Mouse (Mus musculus): ENCODE results near the gene Gstm4. TPM values are rescaled to one million over a fixed set of nuclear protein-coding genes. Genes with fewer than 3 reads are reported as not detected.
"Not testable (repeated sequence)": the region's sequence is repeated elsewhere in the genome, so short reads cannot be mapped to it uniquely, and the experiment has no call there.

The Gstm4 gene
- polyA plus RNA-seq, 1 experiment from 2014 or later, result 20.6 TPM

DNA sequence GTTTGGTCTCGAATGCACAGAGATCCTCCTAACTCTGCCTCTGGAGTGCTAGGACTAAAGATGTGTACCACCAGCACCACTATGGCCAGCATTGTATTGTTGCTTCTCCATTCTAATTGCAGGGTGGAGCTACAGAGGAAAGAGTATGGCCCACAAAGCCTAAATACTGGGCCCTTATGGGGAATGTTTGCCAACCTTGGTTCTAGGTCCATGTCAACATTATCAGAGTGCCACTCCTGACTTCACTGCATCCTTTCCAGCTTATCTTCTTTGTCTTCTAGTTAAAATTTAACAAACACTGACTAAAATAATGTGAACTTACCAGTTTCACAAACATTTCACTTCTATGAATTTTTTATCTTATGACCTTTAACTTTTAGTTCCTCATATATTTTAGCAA, 18.1 kb downstream of the Gstm4 start:
- H3K27ac ChIP-seq (ENCODE audit: low read depth), result no peak overlapping the region
- no peak overlapping the region for H3K4me2 ChIP-seq (ENCODE audit: low read length)
- no peak overlapping the region for H3K9ac ChIP-seq (ENCODE audit: low read length)
- no peaks in the 10 kb centered on the region for H3K36me3 ChIP-seq (ENCODE audit: control insufficient read depth, insufficient read depth, low read length)
- WGBS, result 67% methylated on average over 1 of the region's 1 CpGs
- no peaks in the 10 kb centered on the region for H3K27me3 ChIP-seq (replicated peaks; ENCODE audit: control insufficient read depth, insufficient read depth, low read length)
- DNase-seq (ENCODE audit: low spot score) (no peak), ATAC-seq (replicated peaks; ENCODE audit: low FRiP score, low TSS enrichment, low read depth) (no peak)
- no peaks in the 10 kb centered on the region for H3K4me1 ChIP-seq (replicated peaks; ENCODE audit: control insufficient read depth, insufficient read depth, low read length)
- H3K9me3 ChIP-seq (ENCODE audit: control insufficient read depth, low read length), result no peaks in the 10 kb centered on the region
- no peak overlapping the region for H3K4me3 ChIP-seq (ENCODE audit: low read depth, low read length)

DNA sequence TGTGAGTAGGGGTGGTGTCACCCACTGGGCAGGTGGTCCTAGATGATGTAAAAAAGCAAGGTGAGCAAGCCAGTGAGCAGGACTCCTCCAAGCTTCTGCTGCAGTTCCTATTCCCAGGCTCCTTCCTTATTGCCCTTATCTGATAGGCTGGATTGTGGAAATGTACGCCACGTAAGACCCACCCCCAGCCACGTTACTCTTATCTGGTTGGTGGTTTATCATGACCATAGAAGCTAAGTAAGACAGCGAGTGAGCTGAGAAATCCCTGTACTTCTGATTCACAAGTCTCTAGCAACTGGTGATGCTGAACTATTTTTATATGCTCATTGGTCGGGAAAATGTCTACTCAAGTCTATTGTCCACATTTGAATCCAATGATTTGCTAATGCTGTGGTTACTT, 18.6 kb downstream of the Gstm4 start:
- no peaks in the 10 kb centered on the region for H3K9me3 ChIP-seq (ENCODE audit: control insufficient read depth, low read length)
- no peak overlapping the region for H3K27ac ChIP-seq (ENCODE audit: low read depth)
- no peak overlapping the region for H3K4me3 ChIP-seq (ENCODE audit: low read depth, low read length)
- no peak overlapping the region for H3K9ac ChIP-seq (ENCODE audit: low read length)
- H3K27me3 ChIP-seq (replicated peaks; ENCODE audit: control insufficient read depth, insufficient read depth, low read length), result no peaks in the 10 kb centered on the region
- H3K36me3 ChIP-seq (ENCODE audit: control insufficient read depth, insufficient read depth, low read length), result no peaks in the 10 kb centered on the region
- no peak overlapping the region for H3K4me2 ChIP-seq (ENCODE audit: low read length)
- ATAC-seq (replicated peaks; ENCODE audit: low FRiP score, low TSS enrichment, low read depth) (peak; percentile 53; the same call in 1 of the 2 replicates), DNase-seq (ENCODE audit: low spot score) (no peak)
- 68% methylated on average over 5 of the region's 5 CpGs for WGBS
- no peaks in the 10 kb centered on the region for H3K4me1 ChIP-seq (replicated peaks; ENCODE audit: control insufficient read depth, insufficient read depth, low read length)

DNA sequence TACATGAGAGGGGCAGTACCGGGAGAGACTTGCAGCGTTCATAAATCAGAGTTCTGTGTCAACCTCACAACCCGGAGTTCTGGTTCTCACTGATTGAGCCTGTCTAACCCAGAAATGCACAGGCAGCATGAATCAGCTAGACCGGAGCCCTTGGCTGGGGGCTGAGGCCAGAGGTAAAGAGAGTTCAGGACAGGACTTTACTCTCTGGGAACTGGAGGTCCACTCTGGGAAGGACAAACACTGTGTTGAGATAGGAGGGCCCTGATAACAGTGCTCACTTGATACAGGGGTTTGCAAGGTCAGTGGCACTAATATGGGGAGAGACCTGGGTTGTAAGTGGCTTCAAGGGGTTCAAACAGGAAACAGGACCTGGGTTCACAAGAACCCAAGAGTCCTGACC, 19.4 kb downstream of the Gstm4 start:
- H3K9ac ChIP-seq (ENCODE audit: low read length), result no peak overlapping the region
- no peak overlapping the region for H3K27ac ChIP-seq (ENCODE audit: low read depth)
- H3K4me1 ChIP-seq (replicated peaks; ENCODE audit: control insufficient read depth, insufficient read depth, low read length), result no peaks in the 10 kb centered on the region
- ATAC-seq (replicated peaks; ENCODE audit: low FRiP score, low TSS enrichment, low read depth), result no peak
- no peaks in the 10 kb centered on the region for H3K36me3 ChIP-seq (ENCODE audit: control insufficient read depth, insufficient read depth, low read length)
- no peaks in the 10 kb centered on the region for H3K27me3 ChIP-seq (replicated peaks; ENCODE audit: control insufficient read depth, insufficient read depth, low read length)
- no peak overlapping the region for H3K4me2 ChIP-seq (ENCODE audit: low read length)
- no peaks in the 10 kb centered on the region for H3K9me3 ChIP-seq (ENCODE audit: control insufficient read depth, low read length)
- DNase-seq (ENCODE audit: low spot score), result no peak
- WGBS, result 48% methylated on average over 4 of the region's 4 CpGs
- H3K4me3 ChIP-seq (ENCODE audit: low read depth, low read length), result no peak overlapping the region

DNA sequence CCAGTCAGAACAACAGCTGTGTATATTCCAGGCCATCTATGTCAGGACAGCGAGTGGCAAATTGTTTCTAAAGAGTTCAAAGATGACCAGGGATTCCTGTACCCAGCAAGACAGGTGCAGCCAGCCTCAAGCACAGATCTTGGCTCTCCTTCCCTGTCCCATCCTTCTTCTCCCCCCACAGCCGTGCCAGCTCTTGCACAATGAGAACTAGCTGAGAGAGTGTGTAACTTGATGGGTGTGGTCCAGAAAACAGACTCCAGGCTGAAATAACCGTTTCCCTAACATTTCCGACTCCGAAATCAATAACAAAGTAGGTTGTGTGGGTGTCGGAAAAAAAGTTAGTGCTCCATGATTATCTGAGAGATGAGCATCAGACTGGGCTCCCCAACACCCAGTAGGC, 22.0 kb downstream of the Gstm4 start:
- WGBS, result 64% methylated on average over 6 of the region's 6 CpGs
- H3K27ac ChIP-seq (ENCODE audit: low read depth), result no peak overlapping the region
- H3K9ac ChIP-seq (ENCODE audit: low read length), result no peak overlapping the region
- H3K9me3 ChIP-seq (ENCODE audit: control insufficient read depth, low read length), result no peaks in the 10 kb centered on the region
- H3K36me3 ChIP-seq (ENCODE audit: control insufficient read depth, insufficient read depth, low read length), result no peaks in the 10 kb centered on the region
- no peak overlapping the region for H3K4me2 ChIP-seq (ENCODE audit: low read length)
- H3K4me3 ChIP-seq (ENCODE audit: low read depth, low read length), result no peak overlapping the region
- ATAC-seq (replicated peaks; ENCODE audit: low FRiP score, low TSS enrichment, low read depth) (no peak), DNase-seq (ENCODE audit: low spot score) (no peak)
- peaks cover 6% of the 10 kb centered on the region for H3K4me1 ChIP-seq (replicated peaks; ENCODE audit: control insufficient read depth, insufficient read depth, low read length)
- H3K27me3 ChIP-seq (replicated peaks; ENCODE audit: control insufficient read depth, insufficient read depth, low read length), result no peaks in the 10 kb centered on the region

DNA sequence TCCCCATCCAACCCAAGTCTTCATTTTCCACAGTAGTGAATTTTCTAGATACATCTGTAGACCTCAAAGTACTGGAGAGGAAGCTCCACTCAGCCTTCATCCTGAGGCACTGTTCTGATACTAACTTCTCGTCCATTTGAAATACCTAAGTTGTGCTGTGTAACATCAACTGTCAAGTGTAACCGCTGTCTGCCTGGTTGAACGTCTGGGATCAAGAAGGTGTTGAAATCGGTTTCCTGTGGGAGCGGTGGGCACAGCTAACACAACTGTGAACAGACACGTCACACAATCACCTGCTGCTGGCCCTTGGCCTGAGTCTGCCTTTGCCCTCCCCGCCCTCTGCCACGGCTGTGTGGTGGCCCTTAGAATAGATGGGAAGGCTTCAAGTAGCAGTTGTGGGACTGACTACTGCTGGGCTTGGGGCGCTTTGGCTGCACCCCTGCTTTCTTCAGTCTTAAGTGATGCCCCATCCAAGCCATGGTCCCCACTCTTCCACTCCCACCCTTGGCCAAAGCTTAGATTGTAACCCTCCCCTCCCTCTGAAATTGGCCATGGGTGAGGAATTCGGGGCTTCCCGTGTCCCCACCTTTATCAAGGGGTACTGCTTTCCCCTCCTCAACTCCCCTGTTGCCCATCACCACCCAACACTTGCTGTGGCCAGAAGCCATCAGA, 24.2 kb downstream of the Gstm4 start:
- DNase-seq (ENCODE audit: low spot score); H3K4me3 ChIP-seq (ENCODE audit: low read depth, low read length); H3K4me2 ChIP-seq (ENCODE audit: low read length); ATAC-seq (replicated peaks; ENCODE audit: low FRiP score, low TSS enrichment, low read depth); H3K27ac ChIP-seq (ENCODE audit: low read depth); H3K27me3 ChIP-seq (replicated peaks; ENCODE audit: control insufficient read depth, insufficient read depth, low read length); H3K9me3 ChIP-seq (ENCODE audit: control insufficient read depth, low read length); H3K9ac ChIP-seq (ENCODE audit: low read length); H3K36me3 ChIP-seq (ENCODE audit: control insufficient read depth, insufficient read depth, low read length): not testable (repeated sequence)
- 62% methylated on average over 11 of the region's 11 CpGs for WGBS
- peaks cover 12% of the 10 kb centered on the region for H3K4me1 ChIP-seq (replicated peaks; ENCODE audit: control insufficient read depth, insufficient read depth, low read length)

DNA sequence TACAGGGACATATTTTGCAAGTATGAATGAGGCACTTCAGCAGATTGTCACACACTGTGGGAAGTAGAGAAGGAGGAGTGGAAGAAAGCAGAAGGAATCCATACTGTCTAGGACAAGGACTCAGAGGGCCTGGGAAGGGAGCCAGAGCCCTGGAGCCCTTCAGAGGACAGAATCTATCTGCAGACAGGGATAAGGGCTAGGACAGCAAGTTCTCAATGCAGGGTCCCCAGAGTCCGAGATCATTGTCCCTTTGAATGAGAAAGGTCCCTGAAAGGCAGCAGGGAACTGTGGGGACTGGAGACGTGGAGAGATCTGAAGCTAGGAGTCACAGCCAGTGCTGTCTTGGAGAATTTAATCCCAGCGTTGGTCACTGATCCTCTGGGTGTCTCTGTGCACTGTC, 25.5 kb downstream of the Gstm4 start:
- not testable (repeated sequence) for H3K27ac ChIP-seq (ENCODE audit: low read depth); H3K9ac ChIP-seq (ENCODE audit: low read length); H3K9me3 ChIP-seq (ENCODE audit: control insufficient read depth, low read length); ATAC-seq (replicated peaks; ENCODE audit: low FRiP score, low TSS enrichment, low read depth); H3K36me3 ChIP-seq (ENCODE audit: control insufficient read depth, insufficient read depth, low read length); H3K4me3 ChIP-seq (ENCODE audit: low read depth, low read length); DNase-seq (ENCODE audit: low spot score); H3K27me3 ChIP-seq (replicated peaks; ENCODE audit: control insufficient read depth, insufficient read depth, low read length); H3K4me2 ChIP-seq (ENCODE audit: low read length)
- H3K4me1 ChIP-seq (replicated peaks; ENCODE audit: control insufficient read depth, insufficient read depth, low read length), result peaks cover 12% of the 10 kb centered on the region
- WGBS, result 73% methylated on average over 3 of the region's 3 CpGs

DNA sequence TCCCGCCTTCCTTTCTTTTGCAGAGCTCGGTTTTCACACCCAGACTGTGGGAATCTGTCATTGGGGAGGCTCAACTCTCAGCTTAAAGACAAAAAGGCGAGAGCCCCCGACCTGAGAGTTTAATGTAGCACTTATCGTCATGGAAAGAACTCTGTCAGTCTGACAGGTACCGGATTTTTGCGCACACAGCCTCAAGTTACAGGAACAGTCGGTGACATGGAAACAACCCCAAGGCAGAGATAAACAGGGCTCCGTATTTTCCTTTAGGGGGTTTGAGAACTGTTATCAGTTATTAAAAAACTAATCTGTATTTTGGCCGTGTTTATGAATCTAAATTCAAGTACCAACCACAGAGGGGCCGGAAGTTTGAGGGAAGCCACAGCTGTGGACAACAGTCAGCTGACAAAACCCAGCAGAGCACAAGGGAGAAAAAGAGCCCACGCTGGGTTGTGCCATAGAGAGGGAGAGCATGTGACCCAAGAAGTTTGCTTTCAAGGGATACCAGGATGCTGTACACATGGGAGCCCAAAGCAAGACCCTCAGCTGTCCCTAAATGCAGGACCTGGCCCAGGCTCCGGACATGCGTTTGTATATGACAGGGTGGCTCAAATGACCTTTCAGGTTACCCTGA, 26.4 kb downstream of the Gstm4 start:
- H3K4me1 ChIP-seq (replicated peaks; ENCODE audit: control insufficient read depth, insufficient read depth, low read length), result peaks cover 12% of the 10 kb centered on the region
- peak overlapping the region; percentile 29; the same call in 1 of the 2 replicates for H3K9ac ChIP-seq (ENCODE audit: low read length)
- peak overlapping the region; percentile 81 for H3K4me2 ChIP-seq (ENCODE audit: low read length)
- H3K9me3 ChIP-seq (ENCODE audit: control insufficient read depth, low read length), result no peaks in the 10 kb centered on the region
- ATAC-seq (replicated peaks; ENCODE audit: low FRiP score, low TSS enrichment, low read depth), result no peak
- 23% methylated on average over 14 of the region's 14 CpGs for WGBS
- no peaks in the 10 kb centered on the region; the same call in 1 of the 2 replicates for H3K36me3 ChIP-seq (ENCODE audit: control insufficient read depth, insufficient read depth, low read length)
- peak overlapping the region; percentile 36 for H3K4me3 ChIP-seq (ENCODE audit: low read depth, low read length)
- no peaks in the 10 kb centered on the region for H3K27me3 ChIP-seq (replicated peaks; ENCODE audit: control insufficient read depth, insufficient read depth, low read length)
- peak overlapping the region; percentile 76; the same call in 1 of the 2 replicates for H3K27ac ChIP-seq (ENCODE audit: low read depth)
- no peak for DNase-seq (ENCODE audit: low spot score)

DNA sequence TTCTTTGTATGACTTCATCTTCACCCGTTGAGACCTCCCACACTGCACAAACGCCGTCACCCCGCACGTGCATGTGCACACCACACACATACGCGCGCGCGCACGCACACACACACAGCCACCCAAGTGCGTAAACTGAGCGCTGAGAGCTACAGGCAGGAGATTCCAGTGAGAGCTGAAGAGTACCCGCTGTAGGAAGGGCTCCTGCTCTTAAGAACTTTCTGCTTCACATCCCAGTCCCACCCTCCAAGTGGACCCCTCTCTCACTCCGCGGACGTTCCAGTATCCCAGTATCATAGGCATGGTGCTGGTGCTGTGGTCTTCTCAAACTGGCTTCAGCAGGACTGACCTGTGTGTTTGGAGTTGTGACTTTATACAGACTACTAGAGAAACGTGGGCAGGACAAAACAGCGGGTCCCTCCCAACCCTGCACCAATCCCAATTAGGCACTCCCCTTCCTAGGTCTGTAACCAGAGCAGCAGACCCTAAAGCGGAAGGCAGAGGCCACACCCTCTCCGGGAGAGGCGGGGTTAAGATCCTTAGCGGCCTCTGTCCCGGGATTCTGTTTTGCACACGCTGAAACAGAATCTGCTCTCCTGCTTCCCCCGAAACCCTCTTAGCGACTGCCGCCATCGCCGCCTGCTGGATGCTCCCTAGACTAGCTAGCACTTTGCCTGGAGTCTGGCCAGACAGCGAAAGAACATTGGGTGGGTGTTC, 27.1 kb downstream of the Gstm4 start, which contains the start of gene Gstm1:
TSS of gene Gstm1 (minus strand) at position 501 of the 717 bp plus-strand sequence.
- peak within 1 kb of the TSS; percentile 36 for H3K4me3 ChIP-seq (ENCODE audit: low read depth, low read length)
- ATAC-seq (replicated peaks; ENCODE audit: low FRiP score, low TSS enrichment, low read depth), result peak; percentile 97
- WGBS, result under 1% methylated on average over 31 of the region's 31 CpGs
- no peaks in the 10 kb centered on the region for H3K9me3 ChIP-seq (ENCODE audit: control insufficient read depth, low read length)
- peaks cover 12% of the 10 kb centered on the region for H3K4me1 ChIP-seq (replicated peaks; ENCODE audit: control insufficient read depth, insufficient read depth, low read length)
- DNase-seq (ENCODE audit: low spot score), result peak; percentile 92
- peak within 1 kb of the TSS; percentile 88 for H3K27ac ChIP-seq (ENCODE audit: low read depth)
- no peaks in the 10 kb centered on the region for H3K27me3 ChIP-seq (replicated peaks; ENCODE audit: control insufficient read depth, insufficient read depth, low read length)
- H3K9ac ChIP-seq (ENCODE audit: low read length), result peak within 1 kb of the TSS; percentile 47
- H3K36me3 ChIP-seq (ENCODE audit: control insufficient read depth, insufficient read depth, low read length), result no peaks in the 10 kb centered on the region; the same call in 1 of the 2 replicates
- H3K4me2 ChIP-seq (ENCODE audit: low read length), result peak within 1 kb of the TSS; percentile 81
